Mouse (Mus musculus) thymus, postnatal 14 days (tissue): ENCODE measurements at regions not wholly inside any gene's neighbourhood (a gene's known extent, or its start where the extent isn't known, plus 50 kb on each side); places are given as distances from the start of the nearest gene placed in this dataset.
"Not testable (repeated sequence)": the region's sequence is repeated elsewhere in the genome, so short reads cannot be mapped to it uniquely, and the experiment has no call there.

Experiments used
- DNase-seq: peaks from one replicate; pipeline ENCODE4 v3.0.0; 2021

- no peak for DNase-seq
These were observed 994.7 kb upstream of the Foxg1 start for GRCm38 (mm10) chr12:48387724-48388123.

- DNase-seq: no peak
These were observed 994.2 kb upstream of the Foxg1 start for GRCm38 (mm10) chr12:48388192-48388812.

- DNase-seq: no peak
These were observed 991.5 kb upstream of the Foxg1 start for GRCm38 (mm10) chr12:48391008-48391407.

- DNase-seq: no peak
These were observed 943.0 kb upstream of the Foxg1 start for GRCm38 (mm10) chr12:48439333-48440046.

GRCm38 (mm10) chr12:48448719-48449118 lies 933.7 kb upstream of the Foxg1 start:
- DNase-seq: not testable (repeated sequence)

GRCm38 (mm10) chr12:48462392-48462791 lies 920.1 kb upstream of the Foxg1 start:
- DNase-seq: no peak

- DNase-seq: no peak
These were observed 881.7 kb upstream of the Foxg1 start for GRCm38 (mm10) chr12:48500735-48501134.

- DNase-seq: no peak
These were observed 870.9 kb upstream of the Foxg1 start for GRCm38 (mm10) chr12:48511594-48511993.

GRCm38 (mm10) chr12:48512259-48512658 lies 870.2 kb upstream of the Foxg1 start:
- no peak for DNase-seq

- DNase-seq: no peak
These were observed 860.5 kb upstream of the Foxg1 start for GRCm38 (mm10) chr12:48521996-48522395.

- peak; percentile 18 for DNase-seq
These were observed 822.8 kb upstream of the Foxg1 start for GRCm38 (mm10) chr12:48559690-48560089.

GRCm38 (mm10) chr12:48604401-48605197 lies 777.9 kb upstream of the Foxg1 start:
- DNase-seq: no peak

- no peak for DNase-seq
These were observed 777.0 kb upstream of the Foxg1 start for GRCm38 (mm10) chr12:48605423-48605822.

GRCm38 (mm10) chr12:48609391-48609790 lies 773.1 kb upstream of the Foxg1 start:
- no peak for DNase-seq

GRCm38 (mm10) chr12:48612066-48612465 lies 770.4 kb upstream of the Foxg1 start:
- DNase-seq: no peak

- no peak for DNase-seq
These were observed 766.1 kb upstream of the Foxg1 start for GRCm38 (mm10) chr12:48616337-48616736.

- DNase-seq: no peak
These were observed 748.9 kb upstream of the Foxg1 start for GRCm38 (mm10) chr12:48633559-48633958.

- no peak for DNase-seq
These were observed 747.7 kb upstream of the Foxg1 start for GRCm38 (mm10) chr12:48634671-48635241.

- DNase-seq: no peak
These were observed 740.5 kb upstream of the Foxg1 start for GRCm38 (mm10) chr12:48641974-48642373.

- DNase-seq: no peak
These were observed 737.3 kb upstream of the Foxg1 start for GRCm38 (mm10) chr12:48645135-48645534.

GRCm38 (mm10) chr12:48645910-48646309 lies 736.5 kb upstream of the Foxg1 start:
- no peak for DNase-seq

GRCm38 (mm10) chr12:48675176-48675575 lies 707.3 kb upstream of the Foxg1 start:
- no peak for DNase-seq

GRCm38 (mm10) chr12:48680957-48681356 lies 701.5 kb upstream of the Foxg1 start:
- no peak for DNase-seq
